Mouse (Mus musculus): Measurements from ENCODE around the gene Pank2. TPM values are rescaled to one million over a fixed set of nuclear protein-coding genes. Genes with fewer than 3 reads are reported as not detected.
"Not testable (repeated sequence)": the region's sequence is repeated elsewhere in the genome, so short reads cannot be mapped to it uniquely, and the experiment has no call there.

The Pank2 gene
- polyA plus RNA-seq, 1 experiment, result 36.7 TPM

GRCm38 (mm10) chr2:131225178-131225577 lies 37.1 kb upstream of the Pank2 start:
- no peak for TF ChIP-seq POLR2A (IDR thresholded peaks at IDR 0.05; ENCODE audit: borderline replicate concordance, insufficient read depth, low read length)
- TF ChIP-seq CTCF (IDR thresholded peaks at IDR 0.05; ENCODE audit: borderline replicate concordance, insufficient read depth, low read depth, low read length), result no peak
- WGBS, result 66% methylated on average over 6 of the region's 6 CpGs
- Histone ChIP-seq H3K4me1 (ENCODE audit: control insufficient read depth, insufficient read depth, low read length) (no peaks in the 10 kb centered on the region), H3K27ac (ENCODE audit: insufficient read depth, low read length) (no peak overlapping the region), H3K4me3 (replicated peaks; ENCODE audit: insufficient read depth, low read depth, low read length) (no peak overlapping the region), H3K27me3 (ENCODE audit: control insufficient read depth, insufficient read depth, low read length) (no peaks in the 10 kb centered on the region)
- DNase-seq, result no peak

- H3K4me3 ChIP-seq (replicated peaks; ENCODE audit: insufficient read depth, low read depth, low read length); H3K27ac ChIP-seq (ENCODE audit: insufficient read depth, low read length); H3K4me1 ChIP-seq (ENCODE audit: control insufficient read depth, insufficient read depth, low read length); H3K27me3 ChIP-seq (ENCODE audit: control insufficient read depth, insufficient read depth, low read length); DNase-seq: not testable (repeated sequence)
- 76% methylated on average over 2 of the region's 2 CpGs for WGBS
Observed at GRCm38 (mm10) chr2:131226669-131227068, 35.6 kb upstream of the Pank2 start.

GRCm38 (mm10) chr2:131227243-131227642 lies 35.1 kb upstream of the Pank2 start:
- no peaks in the 10 kb centered on the region for H3K4me1 ChIP-seq (ENCODE audit: control insufficient read depth, insufficient read depth, low read length)
- no peak for TF ChIP-seq CTCF (IDR thresholded peaks at IDR 0.05; ENCODE audit: borderline replicate concordance, insufficient read depth, low read depth, low read length)
- TF ChIP-seq POLR2A (IDR thresholded peaks at IDR 0.05; ENCODE audit: borderline replicate concordance, insufficient read depth, low read length), result no peak
- no peaks in the 10 kb centered on the region for H3K27me3 ChIP-seq (ENCODE audit: control insufficient read depth, insufficient read depth, low read length)
- no peak for DNase-seq
- no peak overlapping the region for H3K27ac ChIP-seq (ENCODE audit: insufficient read depth, low read length)
- no peak overlapping the region for H3K4me3 ChIP-seq (replicated peaks; ENCODE audit: insufficient read depth, low read depth, low read length)
- WGBS, result 86% methylated on average over 3 of the region's 3 CpGs

- Histone ChIP-seq H3K27ac (ENCODE audit: insufficient read depth, low read length) (no peak overlapping the region), H3K27me3 (ENCODE audit: control insufficient read depth, insufficient read depth, low read length) (no peaks in the 10 kb centered on the region), H3K4me3 (replicated peaks; ENCODE audit: insufficient read depth, low read depth, low read length) (no peak overlapping the region), H3K4me1 (ENCODE audit: control insufficient read depth, insufficient read depth, low read length) (peaks cover 3% of the 10 kb centered on the region; the same call in 1 of the 2 replicates)
- DNase-seq, result no peak
- TF ChIP-seq POLR2A (IDR thresholded peaks at IDR 0.05; ENCODE audit: borderline replicate concordance, insufficient read depth, low read length), result no peak
- no peak for TF ChIP-seq CTCF (IDR thresholded peaks at IDR 0.05; ENCODE audit: borderline replicate concordance, insufficient read depth, low read depth, low read length)
- 95% methylated on average over 2 of the region's 2 CpGs for WGBS
Observed at GRCm38 (mm10) chr2:131232558-131232957, 29.7 kb upstream of the Pank2 start.

- peaks cover 3% of the 10 kb centered on the region; the same call in 1 of the 2 replicates for H3K4me1 ChIP-seq (ENCODE audit: control insufficient read depth, insufficient read depth, low read length)
- H3K27ac ChIP-seq (ENCODE audit: insufficient read depth, low read length), result no peak within 1 kb of the TSS
- DNase-seq, result peak; percentile 92 to 95
Observed at GRCm38 (mm10) chr2:131233307-131234126, 28.8 kb upstream of the Pank2 start, which contains the start of gene Mavs. Mavs (plus strand) TSS chr2:131234063.

GRCm38 (mm10) chr2:131234127-131234650 lies 28.1 kb upstream of the Pank2 start:
- TF ChIP-seq POLR2A (IDR thresholded peaks at IDR 0.05; ENCODE audit: borderline replicate concordance, insufficient read depth, low read length) (no peak), CTCF (IDR thresholded peaks at IDR 0.05; ENCODE audit: borderline replicate concordance, insufficient read depth, low read depth, low read length) (no peak)
- 2% methylated on average over 28 of the region's 28 CpGs for WGBS
- H3K27me3 ChIP-seq (ENCODE audit: control insufficient read depth, insufficient read depth, low read length), result no peaks in the 10 kb centered on the region
- no peak for DNase-seq
- peak overlapping the region; percentile 67 for H3K4me3 ChIP-seq (replicated peaks; ENCODE audit: insufficient read depth, low read depth, low read length)
- H3K4me1 ChIP-seq (ENCODE audit: control insufficient read depth, insufficient read depth, low read length), result peaks cover 3% of the 10 kb centered on the region; the same call in 1 of the 2 replicates
- no peak overlapping the region for H3K27ac ChIP-seq (ENCODE audit: insufficient read depth, low read length)

More at GRCm38 (mm10) chr2:131233307-131234126, 28.8 kb upstream of the Pank2 start, which contains the start of gene Mavs:
- TF ChIP-seq CTCF (IDR thresholded peaks at IDR 0.05; ENCODE audit: borderline replicate concordance, insufficient read depth, low read depth, low read length), result no peak
- TF ChIP-seq POLR2A (IDR thresholded peaks at IDR 0.05; ENCODE audit: borderline replicate concordance, insufficient read depth, low read length), result peak; percentile 73; the same call in 1 of the 2 replicates
- Histone ChIP-seq H3K4me3 (replicated peaks; ENCODE audit: insufficient read depth, low read depth, low read length) (peak within 1 kb of the TSS; percentile 67), H3K27me3 (ENCODE audit: control insufficient read depth, insufficient read depth, low read length) (no peaks in the 10 kb centered on the region)
- WGBS, result 12% methylated on average over 29 of the region's 29 CpGs

- Histone ChIP-seq H3K27ac (ENCODE audit: insufficient read depth, low read length) (no peak overlapping the region), H3K4me3 (replicated peaks; ENCODE audit: insufficient read depth, low read depth, low read length) (no peak overlapping the region), H3K27me3 (ENCODE audit: control insufficient read depth, insufficient read depth, low read length) (no peaks in the 10 kb centered on the region), H3K4me1 (ENCODE audit: control insufficient read depth, insufficient read depth, low read length) (peaks cover 3% of the 10 kb centered on the region; the same call in 1 of the 2 replicates)
- 81% methylated on average over 7 of the region's 7 CpGs for WGBS
- TF ChIP-seq POLR2A (IDR thresholded peaks at IDR 0.05; ENCODE audit: borderline replicate concordance, insufficient read depth, low read length) (no peak), CTCF (IDR thresholded peaks at IDR 0.05; ENCODE audit: borderline replicate concordance, insufficient read depth, low read depth, low read length) (no peak)
- no peak for DNase-seq
Observed at GRCm38 (mm10) chr2:131234970-131235635, 27.2 kb upstream of the Pank2 start.
